Mouse (Mus musculus) gastrocnemius, postnatal 25 days (tissue): Measurements from ENCODE around the gene Usp53. TPM values are rescaled to one million over a fixed set of nuclear protein-coding genes. Genes with fewer than 3 reads are reported as not detected.

Experiments
- DNase-seq: peaks from one replicate; pipeline ENCODE4 v3.0.0; 2022
- long read RNA-seq, 2 experiments: library from polyadenylated mRNA; stranded (forward); transcript quantifications; one replicate each; pipeline ENCODE4 v2.0.0; 2021
- total RNA-seq, 2 experiments: library from RNA; stranded (reverse); gene quantifications; 1 replicate in 1 of 2; 2 replicates in 1 of 2; pipeline ENCODE4 v1.2.3; 2021

The Usp53 gene
- total RNA-seq = 10 to 100 TPM in 1 of 2 experiments, 1 to 10 TPM in 1; 8.6 to 10.9 TPM
- long read RNA-seq, experiment 1, partial matches to known transcripts = 0 of 2 reads
- long read RNA-seq, experiment 1, other reads (novel, unspliced or antisense) = 2 of 2 reads
- long read RNA-seq, experiment 2, full-length matches to known transcripts = 2 of 4 reads
- long read RNA-seq, experiment 2, partial matches to known transcripts = 0 of 4 reads
- long read RNA-seq, experiment 2, other reads (novel, unspliced or antisense) = 2 of 4 reads

DNA sequence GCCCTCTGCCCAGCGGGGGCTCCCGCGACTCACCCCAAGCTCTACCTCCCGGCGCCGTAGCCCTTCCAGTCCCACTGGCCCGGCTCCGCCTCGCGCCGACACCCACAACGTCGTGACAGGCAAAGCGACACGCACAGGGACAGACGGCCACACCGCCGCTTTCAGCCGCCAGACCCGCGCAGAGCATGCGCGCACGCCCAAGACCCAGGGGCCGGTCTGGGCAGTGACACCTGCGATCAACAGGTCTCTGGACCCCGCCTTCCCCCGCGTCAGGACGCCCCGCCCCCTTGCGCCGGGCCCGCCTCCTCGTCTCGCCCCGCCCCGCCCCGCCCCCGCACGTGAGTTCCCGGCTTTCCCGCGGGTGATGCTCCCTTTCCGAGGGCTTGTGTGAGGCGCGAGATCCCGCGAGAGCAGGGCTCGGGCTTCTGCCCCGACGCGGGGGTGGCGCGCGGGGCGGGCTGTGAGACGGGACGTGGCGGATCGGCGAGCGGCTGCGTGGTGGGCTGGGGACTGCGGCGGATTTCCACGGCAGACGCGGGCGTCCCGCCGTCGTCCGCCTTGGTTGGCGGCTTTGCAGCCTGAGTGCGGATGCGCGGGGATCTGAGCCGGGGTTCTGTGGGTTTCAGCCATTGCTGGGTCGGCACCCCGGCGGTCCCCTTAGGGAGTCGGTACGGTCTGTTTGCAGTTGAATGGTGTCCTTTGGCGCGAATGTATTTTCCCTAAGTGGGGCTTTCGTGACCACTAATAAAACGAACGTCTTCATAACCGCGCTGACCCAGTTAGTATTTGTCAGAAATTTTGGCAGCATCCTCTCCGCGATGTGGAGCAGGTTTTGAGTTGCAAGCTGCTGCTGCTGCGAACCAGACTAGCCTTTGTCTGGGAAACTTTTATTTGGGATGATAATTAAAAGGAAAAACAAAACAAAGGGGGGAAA, at the start of gene Usp53:
TSS of gene Usp53 (minus strand) at position 262 of the 934 bp plus-strand sequence.
- DNase-seq = peak; percentile 95

DNA sequence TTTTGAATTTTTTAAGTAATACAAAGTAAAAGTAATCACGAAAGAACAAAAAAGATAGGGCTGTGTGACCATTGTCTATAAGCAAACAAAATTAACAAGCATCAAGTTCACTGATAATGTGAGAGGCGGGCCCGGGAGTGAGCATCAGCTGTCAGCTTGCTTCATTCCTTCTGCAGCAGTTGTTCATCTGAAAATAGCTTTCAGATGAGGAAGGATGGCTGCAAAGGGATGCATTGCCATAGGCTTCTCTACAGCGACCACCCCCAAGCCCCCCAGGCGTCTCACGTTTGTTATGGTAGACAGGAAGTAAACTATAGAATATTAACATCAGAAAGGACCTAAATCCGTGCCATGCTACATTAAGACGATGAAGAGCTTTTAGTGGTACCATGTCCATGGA, 49.5 kb upstream of the Usp53 start:
- no peak for DNase-seq

DNA sequence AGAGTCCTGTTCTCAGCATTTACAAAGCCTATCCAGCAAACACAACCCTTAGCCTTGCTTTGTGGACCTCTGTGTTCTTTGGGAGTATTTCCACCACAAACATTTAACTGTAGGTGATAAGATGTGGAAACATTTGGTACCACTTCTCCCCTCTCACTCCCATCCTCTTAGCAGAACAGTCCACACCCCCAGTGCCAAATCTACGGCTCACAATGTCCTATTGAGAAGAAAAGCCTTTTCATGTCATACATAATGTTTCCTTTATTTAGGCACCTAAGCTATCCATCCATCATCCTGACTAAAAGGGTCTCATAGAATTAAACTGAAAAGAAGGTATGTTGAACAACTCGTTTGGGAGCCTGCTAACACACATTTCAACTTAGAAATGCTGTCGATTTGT, 41.3 kb upstream of the Usp53 start:
- no peak for DNase-seq

DNA sequence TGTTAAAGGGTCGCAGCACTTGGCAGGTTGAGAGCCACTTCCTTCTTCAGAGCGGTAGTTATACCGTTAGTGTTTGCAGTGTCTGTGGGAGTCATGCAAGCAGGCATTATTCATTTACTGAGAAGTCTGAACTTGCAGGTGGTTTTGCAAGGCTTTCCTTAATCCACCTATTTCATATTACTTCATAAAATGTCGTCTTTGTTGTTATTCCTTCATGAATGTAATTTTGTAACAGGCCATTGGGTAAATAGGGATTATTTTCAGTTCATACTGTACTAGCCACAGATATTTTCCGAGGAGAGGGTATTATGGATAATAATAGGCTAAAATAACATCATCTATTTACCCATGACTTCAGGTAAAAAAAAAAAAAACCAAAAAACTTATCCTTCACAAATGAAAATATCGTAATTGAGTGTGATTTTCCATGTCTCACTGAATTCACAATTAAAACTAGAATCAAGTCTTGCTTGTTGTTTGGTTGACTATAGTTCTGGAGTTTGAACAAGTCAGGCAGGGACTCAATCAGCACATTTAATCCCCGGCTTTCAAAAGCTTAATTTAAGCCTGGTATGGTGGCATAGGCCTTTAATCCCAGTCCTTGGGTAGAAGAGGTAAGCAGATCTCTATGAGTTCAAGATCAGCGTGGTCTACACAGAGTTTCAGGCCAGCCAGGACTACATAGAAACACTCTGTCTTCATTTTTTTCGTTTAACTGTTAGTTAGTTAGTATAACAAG, 40.4 kb upstream of the Usp53 start:
- no peak for DNase-seq

DNA sequence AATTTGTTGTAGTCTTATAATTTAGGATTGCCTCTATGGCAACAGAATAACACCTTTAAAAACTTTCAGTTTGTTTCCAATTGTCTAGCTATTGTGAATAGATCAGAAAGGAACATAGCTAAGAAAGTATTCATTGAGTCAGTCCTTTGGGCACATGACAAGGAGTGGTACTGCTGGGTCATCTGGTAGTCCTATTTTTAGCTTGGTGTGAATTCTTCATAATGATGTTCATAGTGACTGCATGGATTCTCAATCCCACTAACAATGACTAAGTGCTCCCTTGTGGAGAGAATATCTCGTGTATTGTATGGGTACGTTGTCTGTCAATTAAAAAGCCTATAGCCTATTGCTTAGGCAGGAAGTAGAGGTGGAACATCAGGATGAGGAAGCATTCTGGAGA, 34.5 kb upstream of the Usp53 start:
- no peak for DNase-seq

DNA sequence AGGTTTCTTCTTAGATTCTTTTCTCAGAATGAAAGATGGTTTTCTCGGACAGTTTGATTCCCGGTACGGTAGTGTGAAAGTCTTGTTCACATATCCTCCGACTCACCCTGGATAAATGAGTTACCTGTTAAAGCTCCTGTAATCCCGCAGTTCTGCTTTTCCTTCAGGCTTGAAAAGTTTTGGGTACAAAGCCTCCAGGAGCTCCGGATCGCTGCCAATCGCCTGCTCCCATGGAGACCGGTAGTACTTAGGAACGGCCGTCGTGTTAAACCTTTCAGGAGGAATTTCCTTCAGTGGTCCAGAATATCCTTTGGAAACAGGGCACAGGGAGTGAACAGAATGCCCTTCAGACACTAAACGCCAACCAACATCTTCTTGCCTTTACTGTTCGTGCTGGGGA, 29.2 kb upstream of the Usp53 start:
- DNase-seq = no peak

DNA sequence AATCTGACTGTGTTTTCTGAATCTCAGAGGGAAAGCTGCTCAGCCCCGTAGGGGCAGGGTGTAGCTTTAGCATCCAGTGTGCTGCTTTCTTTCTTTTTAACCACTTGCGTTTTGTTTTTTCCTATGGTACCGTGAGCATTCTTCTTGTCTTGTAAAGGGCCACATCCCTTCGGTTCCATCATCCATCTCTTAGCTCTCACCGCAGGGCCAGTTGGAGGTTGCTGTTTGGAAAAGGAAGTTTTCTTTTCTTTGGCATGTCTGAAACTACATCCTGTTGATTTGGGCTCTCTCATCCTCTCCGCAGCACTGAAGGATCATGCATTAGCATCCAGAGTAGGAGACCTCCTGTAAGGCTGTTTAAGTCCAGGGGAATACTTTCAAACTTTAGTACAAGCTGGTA, 25.1 kb upstream of the Usp53 start:
- DNase-seq = no peak

DNA sequence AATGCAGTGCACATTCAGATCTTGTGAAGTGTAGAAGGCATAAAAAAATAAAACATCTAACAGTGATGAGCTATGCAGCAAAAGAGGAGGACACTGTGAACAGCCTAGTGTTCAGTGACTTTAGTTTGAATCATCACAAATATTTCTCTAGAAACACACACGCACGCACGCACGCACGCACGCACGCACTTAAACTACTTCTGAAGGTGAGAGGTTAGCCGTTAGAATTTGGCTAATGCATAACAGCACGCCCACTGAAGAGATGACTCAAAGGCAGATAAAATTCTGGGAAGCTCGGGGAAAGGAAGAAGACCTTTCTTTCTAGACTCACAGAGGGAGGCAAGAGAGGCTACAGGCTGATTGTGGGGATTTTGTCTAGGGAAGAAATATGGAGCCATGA, 23.1 kb upstream of the Usp53 start:
- DNase-seq = no peak

DNA sequence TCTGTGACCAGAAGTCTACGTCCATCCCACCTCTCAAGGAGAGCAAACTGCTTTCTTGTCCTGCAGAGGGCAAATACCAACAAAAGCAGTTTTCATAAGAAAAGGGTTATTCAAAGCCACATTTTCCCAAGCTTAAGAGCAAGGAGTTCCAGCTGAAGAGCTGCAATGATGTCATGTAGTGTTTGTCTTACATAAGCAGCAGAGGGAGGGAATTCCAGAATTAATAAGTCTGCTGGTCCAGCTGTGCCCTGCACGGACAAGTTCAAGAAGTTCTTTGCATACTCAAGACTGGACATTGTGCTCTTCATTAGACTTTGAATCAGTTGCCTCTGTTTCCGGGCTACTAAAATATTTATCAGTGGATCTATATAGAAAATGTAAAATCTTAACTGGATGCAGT, 16.7 kb upstream of the Usp53 start:
- DNase-seq = no peak

DNA sequence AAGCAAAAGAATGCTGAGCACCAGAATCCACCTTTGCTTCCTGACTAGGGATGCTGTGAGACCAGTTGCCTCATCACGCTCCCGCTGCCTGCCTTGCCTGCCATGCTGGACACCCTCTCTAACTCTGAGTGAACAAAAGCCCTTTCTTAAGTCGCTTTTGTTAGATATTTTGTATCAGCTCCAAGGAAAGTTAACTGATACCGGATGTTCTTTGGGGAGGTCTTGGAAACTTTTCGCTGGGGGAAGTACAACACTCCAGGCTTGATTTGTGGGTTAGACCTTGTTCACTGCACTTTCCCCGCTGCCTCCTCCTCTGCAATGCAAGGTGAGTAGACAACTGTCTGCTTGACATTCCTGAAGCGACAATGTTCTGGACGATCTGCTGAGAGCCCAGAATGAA, 14.2 kb upstream of the Usp53 start:
- DNase-seq = no peak

DNA sequence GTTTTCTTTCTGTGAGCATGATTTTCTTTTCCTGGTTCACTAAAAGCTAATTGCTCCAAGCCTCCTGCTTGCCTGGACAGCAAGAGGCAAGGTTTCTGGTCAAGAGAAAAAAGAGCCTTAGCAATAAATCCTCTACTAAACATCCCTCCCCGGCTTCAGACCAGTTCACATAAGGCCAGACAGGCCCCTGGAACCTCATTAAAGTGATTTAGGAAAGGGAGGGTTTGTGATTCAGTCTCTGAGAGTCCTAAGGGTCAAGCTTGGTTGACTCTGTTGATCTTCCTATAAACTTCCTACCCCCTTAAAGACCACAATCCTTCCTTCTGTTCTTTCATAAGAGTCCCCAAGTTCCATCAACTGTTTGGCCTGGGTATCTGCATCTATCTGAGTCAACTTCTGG, 12.7 kb upstream of the Usp53 start:
- no peak for DNase-seq

DNA sequence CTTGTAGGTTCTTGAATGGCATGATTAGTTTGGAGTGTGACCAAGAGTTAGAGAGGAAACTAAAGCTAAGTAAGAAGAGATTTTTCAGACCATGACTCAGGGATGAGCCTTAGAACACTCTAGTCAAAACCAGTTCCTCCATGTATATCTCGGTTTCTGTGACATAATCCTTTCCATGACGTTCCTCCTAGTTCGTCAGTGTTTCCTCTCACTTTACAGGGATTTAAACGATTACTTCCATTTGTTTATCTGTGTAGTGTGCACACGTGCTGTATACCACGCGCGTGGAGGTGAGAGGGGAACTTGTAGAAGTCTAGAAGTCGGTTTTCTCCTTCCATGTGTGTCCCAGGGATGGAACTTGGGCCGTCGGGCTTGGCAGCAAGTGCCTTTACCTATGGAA, 2.6 kb upstream of the Usp53 start:
- no peak for DNase-seq

DNA sequence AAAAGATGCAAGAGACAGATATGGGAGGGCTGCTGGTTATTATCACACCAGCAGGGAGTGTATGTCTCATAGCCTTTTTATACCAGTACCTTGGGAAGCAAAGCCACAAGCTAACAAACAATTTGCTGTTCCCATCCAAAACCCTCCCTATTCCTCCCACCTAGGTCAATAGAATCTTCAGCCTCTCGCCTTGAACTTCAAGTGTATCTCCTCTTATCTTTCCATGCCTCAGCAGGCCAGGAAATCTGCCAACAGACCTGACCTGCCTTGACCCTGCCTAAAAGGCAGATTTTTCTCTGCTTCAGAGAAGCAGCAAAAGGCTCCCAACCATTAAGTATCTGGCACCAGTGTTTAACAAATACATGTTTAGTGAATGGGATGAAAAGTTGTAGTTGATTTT, 2.1 kb upstream of the Usp53 start:
- no peak for DNase-seq

DNA sequence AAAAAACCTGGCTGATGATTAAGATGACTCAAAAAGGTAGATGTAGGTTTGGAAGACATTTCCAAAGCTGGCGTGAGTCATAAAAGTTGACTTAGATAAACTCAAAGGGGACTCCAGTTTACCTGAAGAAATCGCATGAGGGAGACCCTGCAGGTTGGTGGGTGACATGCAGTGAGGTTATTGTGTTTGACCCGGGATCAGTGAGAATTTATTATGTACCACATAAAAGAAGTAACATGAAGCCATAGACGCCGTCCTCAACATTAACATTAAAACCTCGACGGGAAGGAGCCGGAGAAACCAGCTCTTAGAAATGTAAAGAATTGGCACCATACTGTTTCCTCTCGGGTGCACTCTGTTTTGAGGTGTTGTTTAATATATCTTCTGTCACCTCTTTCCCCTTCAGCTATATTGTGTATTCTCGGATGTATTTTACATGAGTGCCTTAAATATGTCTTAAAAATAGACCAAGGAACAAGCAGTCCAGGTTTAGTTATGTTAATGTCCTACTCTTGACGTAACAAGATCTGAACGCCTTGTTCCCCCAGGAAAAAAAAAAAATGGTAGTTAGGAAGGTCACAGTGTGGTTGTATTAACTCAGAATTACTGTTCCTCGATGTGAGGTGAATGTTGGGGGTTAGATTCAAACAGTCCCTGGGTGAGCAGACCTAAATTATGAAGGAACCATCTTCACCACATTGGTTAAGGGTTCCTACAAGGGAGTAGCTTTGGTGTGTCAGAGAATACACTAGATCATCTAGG, 1.1 kb upstream of the Usp53 start:
- no peak for DNase-seq

DNA sequence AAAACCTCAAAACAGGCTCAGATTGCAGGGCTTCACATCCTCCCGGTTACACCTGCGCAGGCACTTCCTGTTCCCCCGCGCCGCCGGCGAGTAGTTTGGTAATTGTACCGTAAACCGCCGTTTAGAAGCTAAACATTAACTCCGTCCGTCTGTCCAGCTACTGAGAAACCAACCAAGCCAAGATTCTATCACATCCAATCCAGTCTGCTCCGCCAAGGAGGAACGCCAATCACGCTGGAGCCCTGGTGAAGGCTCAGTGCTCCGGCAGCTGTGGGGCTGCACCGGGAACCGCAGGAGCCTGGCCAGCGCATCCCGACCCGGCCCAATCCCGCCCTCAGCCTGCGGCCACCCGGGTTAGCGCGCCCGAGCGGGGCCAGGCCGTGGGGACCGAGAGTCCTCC, 461 bp downstream of the Usp53 start:
- DNase-seq = no peak

DNA sequence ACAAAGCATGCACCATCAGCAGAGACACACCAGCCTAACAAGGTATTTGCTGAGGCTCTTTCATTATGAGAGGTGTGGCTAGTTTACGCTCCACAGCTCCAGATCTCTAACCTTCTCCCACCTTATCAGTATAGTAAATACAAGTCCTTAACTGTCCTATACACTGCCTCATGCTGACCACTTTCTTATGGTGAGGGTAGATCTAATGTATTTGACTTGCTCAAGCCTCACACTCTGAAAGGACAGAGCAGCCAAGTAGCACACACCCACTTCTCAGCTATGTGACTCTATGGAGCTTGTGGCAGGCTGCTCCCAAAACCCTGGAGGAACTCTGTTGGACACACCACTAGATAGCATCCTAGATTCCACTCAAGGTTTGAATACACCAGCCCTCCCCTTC, 8.3 kb downstream of the Usp53 start:
- no peak for DNase-seq

DNA sequence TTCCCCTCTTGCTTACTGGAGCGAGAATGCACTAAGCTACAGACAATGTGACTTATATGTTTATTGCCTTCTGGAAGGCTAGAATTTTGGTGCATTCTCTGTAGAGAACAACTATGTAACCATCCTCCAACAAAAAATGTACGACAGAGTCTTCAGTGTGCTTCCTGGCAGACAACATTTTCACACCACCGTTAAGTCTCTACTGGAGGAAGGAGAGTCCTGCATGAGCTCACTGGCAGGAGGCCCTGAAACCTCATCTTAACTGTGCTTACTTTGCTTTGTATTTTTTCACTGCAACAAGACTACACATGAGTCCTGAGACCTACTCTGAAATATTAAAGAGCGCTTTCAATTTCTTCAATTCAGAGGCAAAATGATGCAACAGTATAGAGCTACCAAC, 8.9 kb downstream of the Usp53 start:
- no peak for DNase-seq

DNA sequence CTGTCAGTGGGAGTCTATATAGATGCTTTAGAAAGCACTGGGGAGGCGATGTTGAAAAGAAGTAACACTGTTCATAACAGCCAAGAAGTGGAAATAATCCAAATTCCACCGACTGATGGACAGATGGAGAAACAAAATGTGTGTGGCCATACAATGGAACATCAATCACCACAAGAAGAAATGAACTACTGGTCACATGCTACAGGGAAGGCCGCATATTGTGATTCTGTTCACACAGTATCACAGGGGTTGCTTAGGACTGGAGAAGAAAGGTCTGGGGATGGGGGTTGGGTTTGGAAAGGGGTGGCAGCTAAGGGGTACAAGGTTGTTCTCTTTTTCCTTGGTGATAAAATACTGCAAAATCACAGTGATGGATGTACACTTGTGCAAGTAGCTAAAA, 9.5 kb downstream of the Usp53 start:
- no peak for DNase-seq

DNA sequence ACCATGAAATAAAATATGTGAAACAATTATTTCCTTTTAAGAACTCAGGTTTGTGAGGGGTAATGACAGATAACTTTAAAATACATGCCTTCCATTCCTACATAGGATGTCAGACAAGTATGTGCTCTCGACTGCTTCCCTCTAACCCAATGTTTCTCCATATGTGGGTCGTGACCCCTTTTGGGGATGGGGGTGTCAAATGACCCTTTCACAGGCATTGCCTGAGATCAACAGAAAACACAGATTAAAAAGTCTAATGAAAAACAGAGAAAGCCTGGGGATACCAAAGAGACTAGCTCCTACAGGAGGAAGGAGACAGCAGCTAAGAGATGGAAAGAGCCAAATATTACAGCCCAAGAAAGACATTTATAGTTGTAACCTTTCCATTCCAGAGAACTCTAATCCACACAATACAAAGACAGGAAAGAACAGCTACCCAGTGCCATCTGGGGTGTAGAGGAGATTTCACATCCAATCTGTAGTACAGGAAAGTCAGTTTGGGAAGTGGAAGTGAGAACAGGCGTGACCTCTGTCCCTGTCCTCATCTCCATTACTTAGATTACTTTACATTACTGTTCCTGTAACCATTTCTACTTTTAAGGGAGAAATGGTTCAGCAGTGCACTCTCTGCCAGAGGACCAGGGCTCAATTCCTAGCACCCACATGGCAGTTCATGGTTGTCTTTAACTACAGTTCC, 12.0 kb downstream of the Usp53 start:
- DNase-seq = no peak

DNA sequence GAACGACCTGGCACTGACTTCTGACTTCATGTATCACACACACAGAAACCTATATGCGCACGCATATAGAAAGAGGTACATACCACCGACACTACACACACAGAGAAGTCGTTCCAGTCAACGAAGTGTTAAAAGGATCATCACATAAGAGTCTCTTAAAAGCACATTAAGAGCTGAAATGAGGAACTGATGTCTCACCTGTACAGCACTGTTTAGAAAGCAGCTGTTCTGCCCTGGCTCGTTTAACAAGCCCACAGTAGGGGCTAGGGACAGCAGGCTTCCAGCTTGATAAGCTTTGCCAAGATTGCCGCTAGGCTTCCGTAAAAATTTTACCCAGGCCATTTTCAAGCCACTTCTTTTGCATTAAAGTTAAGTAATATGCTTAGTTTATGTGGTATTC, 15.9 kb downstream of the Usp53 start:
- no peak for DNase-seq

DNA sequence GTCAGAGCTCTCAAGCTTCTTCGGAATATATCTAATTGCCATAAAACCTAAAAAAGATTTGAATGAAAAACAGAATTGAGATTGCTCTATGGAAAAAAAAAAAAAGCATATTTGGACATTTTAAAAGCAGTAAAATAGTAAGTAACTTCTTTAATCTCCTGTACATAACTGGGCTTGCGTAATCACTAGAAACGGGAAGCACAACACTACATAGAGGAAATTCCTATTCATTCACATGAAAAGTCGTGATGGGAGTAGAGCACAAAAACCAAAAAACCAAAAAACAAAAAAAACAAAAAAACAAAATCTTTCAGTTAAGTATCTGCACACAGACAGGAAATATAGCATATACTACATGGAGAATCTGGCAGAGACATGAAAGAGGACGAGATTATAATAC, 20.0 kb downstream of the Usp53 start:
- no peak for DNase-seq

DNA sequence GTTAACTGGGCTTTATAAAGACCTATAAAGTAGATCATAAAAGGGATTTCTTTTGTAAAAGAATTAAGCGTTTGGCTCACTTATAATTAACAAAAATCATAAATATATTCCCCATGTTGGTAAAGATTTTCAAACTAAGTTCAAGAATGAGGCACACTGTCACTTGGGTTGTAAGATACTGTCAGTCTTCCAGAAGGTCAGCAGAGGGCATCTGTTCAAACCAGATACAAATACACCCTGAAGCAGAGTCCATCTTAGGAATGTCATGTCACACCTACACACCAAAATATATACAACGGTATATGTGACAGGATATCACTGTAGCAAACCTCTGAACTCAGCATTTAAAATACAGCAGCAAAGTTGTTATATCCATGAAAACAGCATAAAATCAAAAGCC, 34.2 kb downstream of the Usp53 start:
- no peak for DNase-seq
